Mouse (Mus musculus): Measurements from ENCODE around the gene Psmd8. TPM values are rescaled to one million over a fixed set of nuclear protein-coding genes. Genes with fewer than 3 reads are reported as not detected.
A peak's percentile ranks its signal among the peaks of the same experiment; 100 is the strongest.

Psmd8 gene
- total and polyA plus RNA-seq, 2 experiments from 2014 or later, result 253 to 292 TPM

DNA sequence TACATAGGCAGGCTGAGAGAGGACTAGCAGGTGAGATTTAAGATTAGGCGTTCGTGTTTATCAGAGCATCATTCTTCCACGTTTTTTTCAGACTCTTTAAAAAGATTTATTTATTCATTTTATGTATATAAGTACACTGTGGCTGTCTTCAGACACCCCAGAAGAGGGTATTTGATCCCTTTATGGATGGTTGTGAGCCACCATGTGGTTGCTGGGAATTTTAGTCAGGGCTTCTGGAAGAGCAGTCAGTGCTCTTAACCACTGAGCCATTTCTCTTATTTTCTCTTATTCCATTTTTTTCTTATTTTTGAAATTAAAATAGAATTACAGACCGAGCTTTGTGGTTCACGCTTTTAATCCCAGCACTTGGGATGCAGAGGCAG lies 344 bp upstream of the Psmd8 start:
- WGBS, result 38% methylated on average over 5 of the region's 5 CpGs

DNA sequence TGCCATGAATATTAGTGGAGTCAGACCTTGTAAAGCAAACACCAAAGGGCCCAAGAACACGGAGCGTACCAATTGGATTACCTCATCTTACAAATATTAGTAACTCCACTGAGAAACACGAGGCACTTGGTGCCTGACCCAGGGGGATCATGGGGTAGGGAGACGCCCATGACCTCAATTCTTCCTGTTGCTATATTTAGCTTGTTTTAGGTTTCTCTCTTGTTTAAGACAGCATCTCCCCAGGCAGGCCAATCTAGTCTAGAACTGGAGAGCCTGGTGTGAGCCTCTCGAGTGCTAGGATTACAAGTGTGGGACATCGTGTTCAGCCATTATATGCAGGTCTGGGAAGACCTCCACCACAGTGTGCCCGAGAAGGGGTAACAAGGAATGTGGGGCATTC lies 1.2 kb downstream of the Psmd8 start:
- no peak for TF ChIP-seq CTCF (IDR thresholded peaks at IDR 0.05; ENCODE audit: low read depth)
- Histone ChIP-seq H3K27me3 (ENCODE audit: insufficient read depth, low read length) (peaks cover 2% of the 10 kb centered on the region; the same call in 1 of the 2 replicates), H3K4me1 (ENCODE audit: insufficient read depth) (peaks cover 10% of the 10 kb centered on the region), H3K9me3 (ENCODE audit: low read length) (no peaks in the 10 kb centered on the region), H3K36me3 (ENCODE audit: insufficient read depth) (peaks cover 24% of the 10 kb centered on the region), H3K4me3 (ENCODE audit: low read depth, low read length) (peak overlapping the region; percentile 80), H3K9ac (no peak overlapping the region), H3K4me2 (ENCODE audit: low read depth) (peak overlapping the region; percentile 63), H3K27ac (ENCODE audit: low read depth, low read length) (no peak overlapping the region)
- DNase-seq (no peak), ATAC-seq (no peak)
- 47% methylated on average over 7 of the region's 7 CpGs for WGBS

More for the DNA sequence above, 344 bp upstream of the Psmd8 start:
- ATAC-seq (peak; percentile 49), DNase-seq (no peak)
- H3K9me3 ChIP-seq (ENCODE audit: low read length), result no peaks in the 10 kb centered on the region
- peak overlapping the region; percentile 36 for H3K4me2 ChIP-seq (ENCODE audit: low read depth)
- H3K27ac ChIP-seq (ENCODE audit: low read depth, low read length), result peak overlapping the region; percentile 36
- peaks cover 10% of the 10 kb centered on the region for H3K4me1 ChIP-seq (ENCODE audit: insufficient read depth)
- H3K4me3 ChIP-seq (ENCODE audit: low read depth, low read length), result peak overlapping the region; percentile 80
- TF ChIP-seq CTCF (IDR thresholded peaks at IDR 0.05; ENCODE audit: low read depth), result no peak
- H3K27me3 ChIP-seq (ENCODE audit: insufficient read depth, low read length), result no peaks in the 10 kb centered on the region
- H3K9ac ChIP-seq, result peak overlapping the region; percentile 72; the same call in 1 of the 2 replicates
- H3K36me3 ChIP-seq (ENCODE audit: insufficient read depth), result peaks cover 9% of the 10 kb centered on the region

DNA sequence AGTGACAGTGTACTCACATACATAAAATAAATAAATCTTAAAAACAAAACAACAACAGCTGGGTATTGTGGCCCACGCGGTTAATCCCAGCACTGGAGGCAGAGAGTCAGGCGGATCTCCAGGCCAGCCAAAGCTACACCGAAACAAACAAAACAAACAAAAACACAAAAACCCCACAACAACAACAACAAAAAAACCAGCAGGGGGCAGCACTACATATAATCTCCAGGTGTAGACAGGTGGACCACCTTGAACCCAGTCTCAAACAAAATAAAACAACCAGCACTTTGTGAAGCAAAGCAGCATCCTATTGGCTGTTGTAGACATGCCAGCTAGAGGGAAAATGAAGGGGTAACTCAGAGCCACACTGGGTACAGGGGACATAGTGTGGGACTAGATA lies 2.4 kb downstream of the Psmd8 start:
- WGBS, result 88% methylated on average over 4 of the region's 4 CpGs
- Histone ChIP-seq H3K9me3 (ENCODE audit: low read length) (no peaks in the 10 kb centered on the region), H3K4me2 (ENCODE audit: low read depth) (no peak overlapping the region), H3K27ac (ENCODE audit: low read depth, low read length) (no peak overlapping the region), H3K4me3 (ENCODE audit: low read depth, low read length) (no peak overlapping the region), H3K27me3 (ENCODE audit: insufficient read depth, low read length) (peaks cover 13% of the 10 kb centered on the region), H3K9ac (no peak overlapping the region), H3K36me3 (ENCODE audit: insufficient read depth) (peaks cover 35% of the 10 kb centered on the region), H3K4me1 (ENCODE audit: insufficient read depth) (peaks cover 10% of the 10 kb centered on the region)
- TF ChIP-seq CTCF (IDR thresholded peaks at IDR 0.05; ENCODE audit: low read depth), result 0 out of 2 replicates have a peak, but pooled peaks have one; percentile 32
- DNase-seq (no peak), ATAC-seq (no peak)

DNA sequence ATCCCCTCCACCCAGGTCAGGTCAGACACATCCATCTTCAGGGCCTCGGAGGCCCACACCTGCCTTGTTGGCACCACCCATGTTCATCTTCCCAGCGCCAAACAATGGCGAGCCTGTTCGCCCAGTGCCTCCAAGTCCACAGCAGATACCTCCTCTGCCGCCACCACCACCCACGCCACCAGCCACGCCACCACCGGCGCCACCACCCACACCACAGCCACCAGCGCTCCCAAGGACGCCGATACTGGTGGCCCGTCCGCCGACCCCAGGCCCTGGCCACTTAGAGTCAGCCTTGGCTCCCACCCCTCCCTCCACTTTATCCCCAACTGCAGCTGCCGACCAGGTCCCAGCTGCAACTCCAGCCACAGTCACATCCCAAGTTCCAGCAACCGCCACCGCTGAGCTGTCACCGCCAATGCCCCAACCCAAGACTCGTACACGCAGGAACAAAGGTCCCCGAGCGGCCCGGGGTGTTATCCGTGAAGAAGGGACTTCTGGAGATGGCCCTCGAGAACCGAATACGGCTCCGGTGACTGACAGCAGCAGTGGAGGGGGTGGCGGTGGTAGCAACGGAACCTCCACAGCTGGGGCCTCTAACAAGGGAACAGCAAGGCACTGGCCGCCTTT lies 8.0 kb downstream of the Psmd8 start:
- WGBS, result 45% methylated on average over 31 of the region's 32 CpGs
- H3K9me3 ChIP-seq (ENCODE audit: low read length), result no peaks in the 10 kb centered on the region
- H3K27me3 ChIP-seq (ENCODE audit: insufficient read depth, low read length), result peaks cover 39% of the 10 kb centered on the region
- H3K4me2 ChIP-seq (ENCODE audit: low read depth), result no peak overlapping the region
- peaks cover 40% of the 10 kb centered on the region for H3K36me3 ChIP-seq (ENCODE audit: insufficient read depth)
- DNase-seq (no peak), ATAC-seq (no peak)
- H3K9ac ChIP-seq, result no peak overlapping the region
- H3K4me1 ChIP-seq (ENCODE audit: insufficient read depth), result peaks cover 13% of the 10 kb centered on the region; the same call in 1 of the 2 replicates
- H3K4me3 ChIP-seq (ENCODE audit: low read depth, low read length), result no peak overlapping the region
- TF ChIP-seq CTCF (IDR thresholded peaks at IDR 0.05; ENCODE audit: low read depth), result no peak
- no peak overlapping the region for H3K27ac ChIP-seq (ENCODE audit: low read depth, low read length)

DNA sequence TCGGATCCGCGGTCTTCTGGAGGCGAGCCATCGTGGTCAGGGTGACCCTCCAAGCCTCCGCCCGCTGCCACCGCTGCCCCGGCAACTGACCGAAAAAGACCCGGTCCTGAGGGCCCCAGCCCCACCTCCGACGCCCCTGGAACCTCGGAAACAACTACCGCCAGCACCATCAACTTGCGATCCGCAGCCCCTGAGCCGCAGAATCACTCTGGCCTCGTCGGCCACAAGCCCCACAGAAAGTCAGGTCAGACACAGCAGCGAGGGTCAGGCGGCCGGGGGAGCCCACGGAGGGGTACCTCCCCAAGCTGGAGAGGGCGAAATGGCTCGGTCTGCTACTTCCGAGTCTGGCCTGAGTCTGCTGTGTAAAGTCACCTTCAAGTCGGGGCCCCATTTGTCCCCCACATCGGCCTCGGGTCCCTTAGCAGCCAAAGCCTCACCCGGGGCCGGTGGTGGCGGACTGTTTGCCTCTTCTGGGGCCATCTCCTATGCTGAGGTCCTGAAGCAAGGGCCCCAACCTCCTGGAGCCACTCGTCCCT lies 8.9 kb downstream of the Psmd8 start:
- Histone ChIP-seq H3K36me3 (ENCODE audit: insufficient read depth) (peaks cover 35% of the 10 kb centered on the region), H3K4me3 (ENCODE audit: low read depth, low read length) (peak overlapping the region; percentile 75; the same call in 1 of the 2 replicates), H3K9me3 (ENCODE audit: low read length) (no peaks in the 10 kb centered on the region), H3K27me3 (ENCODE audit: insufficient read depth, low read length) (peaks cover 39% of the 10 kb centered on the region), H3K27ac (ENCODE audit: low read depth, low read length) (no peak overlapping the region), H3K9ac (no peak overlapping the region), H3K4me2 (ENCODE audit: low read depth) (peak overlapping the region; percentile 59), H3K4me1 (ENCODE audit: insufficient read depth) (peaks cover 13% of the 10 kb centered on the region; the same call in 1 of the 2 replicates)
- DNase-seq (no peak), ATAC-seq (no peak)
- no peak for TF ChIP-seq CTCF (IDR thresholded peaks at IDR 0.05; ENCODE audit: low read depth)
- 9% methylated on average over 34 of the region's 34 CpGs for WGBS

- H3K9me3 ChIP-seq (ENCODE audit: low read length), result no peaks in the 10 kb centered on the region
- peak overlapping the region; percentile 75 for H3K4me3 ChIP-seq (ENCODE audit: low read depth, low read length)
- ATAC-seq, result no peak
- DNase-seq, result no peak
- no peak overlapping the region for H3K27ac ChIP-seq (ENCODE audit: low read depth, low read length)
- no peak for TF ChIP-seq CTCF (IDR thresholded peaks at IDR 0.05; ENCODE audit: low read depth)
- 2% methylated on average over 42 of the region's 43 CpGs for WGBS
- peaks cover 35% of the 10 kb centered on the region for H3K36me3 ChIP-seq (ENCODE audit: insufficient read depth)
- peaks cover 13% of the 10 kb centered on the region; the same call in 1 of the 2 replicates for H3K4me1 ChIP-seq (ENCODE audit: insufficient read depth)
- H3K9ac ChIP-seq, result no peak overlapping the region
- peak overlapping the region; percentile 59 for H3K4me2 ChIP-seq (ENCODE audit: low read depth)
- H3K27me3 ChIP-seq (ENCODE audit: insufficient read depth, low read length), result peaks cover 39% of the 10 kb centered on the region
These were observed 9.5 kb downstream of the Psmd8 start for GRCm38 (mm10) chr7:29170755-29171561.
